Mouse (Mus musculus): Measurements from ENCODE around the gene Eif4b. TPM values are rescaled to one million over a fixed set of nuclear protein-coding genes. Genes with fewer than 3 reads are reported as not detected.

Eif4b gene
- polyA plus RNA-seq, 1 experiment from 2014 or later, result 125 TPM

GRCm38 (mm10) chr15:102117461-102118443, 44.2 kb downstream of the Eif4b start:
- Histone ChIP-seq H3K4me1 (0 out of 2 replicates have a peak, but pooled peaks cover 3% of the 10 kb centered on the region), H3K27me3 (ENCODE audit: low read depth, poor library complexity, severe bottlenecking) (no peaks in the 10 kb centered on the region), H3K9me3 (replicated peaks) (no peaks in the 10 kb centered on the region), H3K36me3 (peaks cover 73% of the 10 kb centered on the region), H3K4me3 (no peak overlapping the region), H3K27ac (replicated peaks) (no peak overlapping the region)
- DNase-seq (ENCODE audit: low spot score), result peak; percentile 11
- WGBS, result 82% methylated on average over 19 of the region's 19 CpGs

GRCm38 (mm10) chr15:102118591-102118990, 45.0 kb downstream of the Eif4b start:
- Histone ChIP-seq H3K27me3 (ENCODE audit: low read depth, poor library complexity, severe bottlenecking) (no peaks in the 10 kb centered on the region), H3K27ac (replicated peaks) (no peak overlapping the region), H3K4me1 (0 out of 2 replicates have a peak, but pooled peaks cover 3% of the 10 kb centered on the region), H3K4me3 (no peak overlapping the region), H3K36me3 (peaks cover 75% of the 10 kb centered on the region), H3K9me3 (replicated peaks) (no peaks in the 10 kb centered on the region)
- WGBS, result 85% methylated on average over 4 of the region's 4 CpGs
- DNase-seq (ENCODE audit: low spot score), result no peak

GRCm38 (mm10) chr15:102119121-102119830, 45.7 kb downstream of the Eif4b start:
- no peaks in the 10 kb centered on the region for H3K27me3 ChIP-seq (ENCODE audit: low read depth, poor library complexity, severe bottlenecking)
- peaks cover 77% of the 10 kb centered on the region for H3K36me3 ChIP-seq
- no peaks in the 10 kb centered on the region for H3K9me3 ChIP-seq (replicated peaks)
- WGBS, result 78% methylated on average over 8 of the region's 8 CpGs
- H3K4me1 ChIP-seq, result 0 out of 2 replicates have a peak, but pooled peaks cover 3% of the 10 kb centered on the region
- H3K27ac ChIP-seq (replicated peaks), result no peak overlapping the region
- DNase-seq (ENCODE audit: low spot score), result no peak
- no peak overlapping the region for H3K4me3 ChIP-seq

GRCm38 (mm10) chr15:102119831-102120170, 46.2 kb downstream of the Eif4b start:
- WGBS, result 81% methylated on average over 2 of the region's 2 CpGs
- no peak overlapping the region for H3K27ac ChIP-seq (replicated peaks)
- H3K9me3 ChIP-seq (replicated peaks), result no peaks in the 10 kb centered on the region
- no peaks in the 10 kb centered on the region for H3K27me3 ChIP-seq (ENCODE audit: low read depth, poor library complexity, severe bottlenecking)
- H3K4me1 ChIP-seq, result 0 out of 2 replicates have a peak, but pooled peaks cover 3% of the 10 kb centered on the region
- DNase-seq (ENCODE audit: low spot score), result no peak
- H3K4me3 ChIP-seq, result no peak overlapping the region
- H3K36me3 ChIP-seq, result peaks cover 82% of the 10 kb centered on the region

- 91% methylated on average over 5 of the region's 5 CpGs for WGBS
- Histone ChIP-seq H3K9me3 (replicated peaks) (no peaks in the 10 kb centered on the region), H3K27ac (replicated peaks) (no peak overlapping the region), H3K36me3 (peaks cover 85% of the 10 kb centered on the region), H3K4me1 (0 out of 2 replicates have a peak, but pooled peaks cover 3% of the 10 kb centered on the region), H3K4me3 (no peak overlapping the region), H3K27me3 (ENCODE audit: low read depth, poor library complexity, severe bottlenecking) (no peaks in the 10 kb centered on the region)
- no peak for DNase-seq (ENCODE audit: low spot score)
These were observed 47.0 kb downstream of the Eif4b start for GRCm38 (mm10) chr15:102120530-102120929.

- H3K27ac ChIP-seq (replicated peaks), result no peak overlapping the region
- no peak for DNase-seq (ENCODE audit: low spot score)
- H3K4me1 ChIP-seq, result no peaks in the 10 kb centered on the region
- no peak overlapping the region for H3K4me3 ChIP-seq
- H3K36me3 ChIP-seq, result peaks cover 85% of the 10 kb centered on the region
- no peaks in the 10 kb centered on the region for H3K9me3 ChIP-seq (replicated peaks)
- H3K27me3 ChIP-seq (ENCODE audit: low read depth, poor library complexity, severe bottlenecking), result no peaks in the 10 kb centered on the region
- WGBS, result 80% methylated on average over 2 of the region's 2 CpGs
These were observed 52.7 kb downstream of the Eif4b start for GRCm38 (mm10) chr15:102126303-102126702.

- H3K4me3 ChIP-seq, result no peak overlapping the region
- no peak for DNase-seq (ENCODE audit: low spot score)
- H3K36me3 ChIP-seq, result peaks cover 52% of the 10 kb centered on the region
- peaks cover 24% of the 10 kb centered on the region for H3K4me1 ChIP-seq
- WGBS, result 96% methylated on average over 9 of the region's 9 CpGs
- H3K27me3 ChIP-seq (ENCODE audit: low read depth, poor library complexity, severe bottlenecking), result no peaks in the 10 kb centered on the region
- H3K9me3 ChIP-seq (replicated peaks), result no peaks in the 10 kb centered on the region
- H3K27ac ChIP-seq (replicated peaks), result no peak overlapping the region
These were observed 59.7 kb downstream of the Eif4b start for GRCm38 (mm10) chr15:102133314-102133713.

GRCm38 (mm10) chr15:102134709-102135108, 61.1 kb downstream of the Eif4b start:
- WGBS, result 90% methylated on average over 2 of the region's 2 CpGs
- Histone ChIP-seq H3K27ac (replicated peaks) (no peak overlapping the region), H3K4me3 (peak overlapping the region; percentile 89; the same call in 1 of the 2 replicates), H3K27me3 (ENCODE audit: low read depth, poor library complexity, severe bottlenecking) (no peaks in the 10 kb centered on the region; the same call in 1 of the 2 replicates), H3K9me3 (replicated peaks) (no peaks in the 10 kb centered on the region), H3K4me1 (peaks cover 24% of the 10 kb centered on the region), H3K36me3 (peaks cover 38% of the 10 kb centered on the region)
- no peak for DNase-seq (ENCODE audit: low spot score)

- no peak for DNase-seq (ENCODE audit: low spot score)
- Histone ChIP-seq H3K4me1 (peaks cover 24% of the 10 kb centered on the region), H3K36me3 (peaks cover 29% of the 10 kb centered on the region), H3K27me3 (ENCODE audit: low read depth, poor library complexity, severe bottlenecking) (no peaks in the 10 kb centered on the region; the same call in 1 of the 2 replicates), H3K9me3 (replicated peaks) (no peaks in the 10 kb centered on the region), H3K4me3 (peak overlapping the region; percentile 89), H3K27ac (replicated peaks) (peak overlapping the region; percentile 91)
- 3% methylated on average over 35 of the region's 35 CpGs for WGBS
These were observed 62.1 kb downstream of the Eif4b start for GRCm38 (mm10) chr15:102135522-102136128.

- DNase-seq (ENCODE audit: low spot score), result peak; percentile 98
- H3K36me3 ChIP-seq, result peaks cover 23% of the 10 kb centered on the region
- peak within 1 kb of the TSS; percentile 91 for H3K27ac ChIP-seq (replicated peaks)
- peak within 1 kb of the TSS; percentile 89 for H3K4me3 ChIP-seq
- peaks cover 24% of the 10 kb centered on the region for H3K4me1 ChIP-seq
- under 1% methylated on average over 50 of the region's 50 CpGs for WGBS
- no peaks in the 10 kb centered on the region; the same call in 1 of the 2 replicates for H3K27me3 ChIP-seq (ENCODE audit: low read depth, poor library complexity, severe bottlenecking)
- no peaks in the 10 kb centered on the region for H3K9me3 ChIP-seq (replicated peaks)
These were observed 62.7 kb downstream of the Eif4b start, which contains the start of gene Spryd3 for GRCm38 (mm10) chr15:102136129-102136758. TSS of gene Spryd3 (minus strand) at chr15:102136234.

GRCm38 (mm10) chr15:102141120-102141519, 67.5 kb downstream of the Eif4b start:
- 87% methylated on average over 5 of the region's 5 CpGs for WGBS
- H3K4me1 ChIP-seq, result peaks cover 27% of the 10 kb centered on the region
- DNase-seq (ENCODE audit: low spot score), result no peak
- no peak overlapping the region for H3K27ac ChIP-seq (replicated peaks)
- no peak overlapping the region for H3K4me3 ChIP-seq
- H3K36me3 ChIP-seq, result no peaks in the 10 kb centered on the region
- H3K9me3 ChIP-seq (replicated peaks), result no peaks in the 10 kb centered on the region
- H3K27me3 ChIP-seq (ENCODE audit: low read depth, poor library complexity, severe bottlenecking), result peaks cover 42% of the 10 kb centered on the region
